Mouse (Mus musculus): ENCODE measurements around the gene Xaf1.

DNA sequence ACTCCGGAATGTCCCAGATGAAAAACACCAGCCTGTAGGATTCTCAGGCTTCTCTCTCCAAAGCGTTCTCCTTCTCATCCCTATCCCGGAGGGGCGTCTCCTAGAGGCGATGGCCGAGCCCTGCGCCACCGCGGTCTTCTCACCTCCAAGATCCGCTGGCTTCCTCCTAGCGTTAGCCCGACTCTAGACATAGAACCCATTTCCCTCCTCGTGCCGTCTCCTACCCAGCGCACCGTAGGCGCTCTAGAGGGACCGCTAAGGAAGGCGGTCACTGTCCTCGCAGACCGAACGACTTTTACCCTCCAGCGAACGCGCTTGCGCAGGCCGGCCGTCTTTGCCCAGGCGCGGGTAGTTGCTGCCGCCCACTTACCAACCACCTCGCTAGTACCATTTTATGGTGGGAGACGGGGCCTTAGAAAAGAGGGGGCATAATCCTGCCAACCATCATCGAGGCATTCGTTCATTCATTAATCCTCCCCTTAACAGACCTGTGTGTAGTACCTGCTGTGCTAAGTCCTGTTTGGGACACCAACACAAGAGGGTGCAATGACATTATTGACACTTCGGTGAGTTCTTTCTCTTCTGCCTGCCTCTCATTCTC lies 34.4 kb upstream of the Xaf1 start, which contains the start of gene Slc13a5:
- TF ChIP-seq POLR2A (IDR thresholded peaks at IDR 0.05; ENCODE audit: extremely low read depth, insufficient read depth, low read length) (no peak), CTCF (IDR thresholded peaks at IDR 0.05; ENCODE audit: low read depth, low read length) (no peak; the same call in 1 of the 2 replicates)
